Mouse (Mus musculus) hematopoietic stem cell, adult 5-6 weeks (primary cell): ENCODE results near the gene Camkk2. TPM values are rescaled to one million over a fixed set of nuclear protein-coding genes. Genes with fewer than 3 reads are reported as not detected.

Experiments used
- ATAC-seq, 2 experiments: fragments of 125-278 bp in 1 of 2; replicated peaks in 1 of 2; 2 replicates each; pipeline ENCODE4 v1.8.0; 2016 to 2017; ENCODE audit warnings: inconsistent platforms in 2 of 2, mild to moderate bottlenecking in 2 of 2, moderate number of reproducible peaks in 2 of 2, low read depth in 1 of 2, moderate TSS enrichment in 1 of 2; ENCODE audit not compliant: low FRiP score in 2 of 2, poor library complexity in 2 of 2, severe bottlenecking in 2 of 2, insufficient read depth in 1 of 2, low TSS enrichment in 1 of 2
- total RNA-seq: library from RNA; stranded (forward); fragments of 172-1452, 232-1000 nt; gene quantifications from 2 replicates; pipeline ENCODE4 v1.2.3, GENCODE M21; 2017

Camkk2 gene
- total RNA-seq, 1 experiment from 2014 or later, result 23.7 TPM

DNA sequence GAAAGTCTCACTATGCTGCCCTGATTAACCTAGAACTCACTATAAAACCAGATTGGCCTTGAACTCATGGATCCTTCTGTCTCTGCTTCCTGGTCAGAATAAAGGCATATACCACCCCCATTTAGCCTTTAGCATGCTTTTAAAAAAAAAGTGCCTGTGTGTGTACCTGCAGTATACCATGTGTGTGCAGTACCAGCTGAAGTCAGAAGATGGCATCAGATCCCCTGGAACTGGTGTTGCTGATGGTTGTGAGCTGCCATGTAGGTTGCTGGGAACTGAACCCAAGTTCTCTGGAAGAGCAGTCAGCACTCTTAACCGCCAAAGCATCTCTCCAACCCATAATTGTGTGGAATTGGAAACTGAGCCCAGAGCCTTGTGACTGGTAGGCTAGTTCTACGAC lies 62.4 kb downstream of the Camkk2 start:
- ATAC-seq, result no peak

- no peak for ATAC-seq
Measured at GRCm38 (mm10) chr5:122715723-122716122, 63.5 kb downstream of the Camkk2 start.

DNA sequence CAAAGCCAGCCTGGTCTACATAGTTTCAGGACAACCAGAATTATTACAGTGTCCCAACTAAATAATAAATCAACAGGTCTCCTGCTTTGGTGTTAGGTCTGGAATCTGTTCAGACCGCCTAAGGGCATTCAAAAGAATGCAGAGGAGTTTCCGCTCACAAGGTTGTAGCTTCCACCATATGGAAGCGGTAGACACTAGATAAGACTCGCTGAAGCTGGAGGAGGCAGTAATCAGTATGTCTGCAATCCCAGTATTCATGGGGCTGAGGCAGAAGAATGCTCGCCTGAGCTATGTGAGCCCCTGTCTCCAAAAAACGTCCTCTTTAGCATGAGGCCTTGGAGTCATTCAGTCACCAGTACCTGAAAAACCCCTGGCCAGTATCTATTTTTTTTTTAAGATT lies 70.4 kb downstream of the Camkk2 start:
- ATAC-seq, result no peak

- peak; percentile 70 to 89 for ATAC-seq
Measured at GRCm38 (mm10) chr5:122707276-122708181, 71.7 kb downstream of the Camkk2 start, which contains the start of gene P2rx4. Gene P2rx4 (plus strand): TSS chr5:122707544.

GRCm38 (mm10) chr5:122706917-122707275 lies 72.3 kb downstream of the Camkk2 start:
- 0 out of 4 replicates have a peak, but pooled peaks of 1 of the 2 experiments have one; percentile 0 for ATAC-seq

DNA sequence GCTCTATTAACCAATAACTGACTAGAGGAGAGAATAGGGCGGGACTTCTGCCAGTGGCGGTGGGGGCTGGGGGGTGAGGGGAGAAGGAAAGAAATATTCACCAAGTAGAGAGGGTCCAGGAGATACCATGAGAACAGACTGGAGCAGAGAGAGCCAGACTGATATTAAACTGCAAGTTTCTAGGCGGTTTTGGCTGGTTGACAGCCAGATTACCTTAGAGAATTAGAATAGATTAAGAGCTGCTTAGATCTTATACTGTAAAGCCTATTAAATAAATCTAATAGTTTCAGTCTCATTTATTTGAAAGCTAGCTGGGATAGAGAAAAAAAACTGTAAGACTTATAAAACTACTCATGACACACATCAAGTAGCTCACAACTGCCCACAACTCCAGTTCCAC lies 74.0 kb downstream of the Camkk2 start:
- no peak for ATAC-seq

GRCm38 (mm10) chr5:122704571-122704970 lies 74.6 kb downstream of the Camkk2 start:
- ATAC-seq, result no peak

- no peak for ATAC-seq
Measured at GRCm38 (mm10) chr5:122703574-122703973, 75.6 kb downstream of the Camkk2 start.

DNA sequence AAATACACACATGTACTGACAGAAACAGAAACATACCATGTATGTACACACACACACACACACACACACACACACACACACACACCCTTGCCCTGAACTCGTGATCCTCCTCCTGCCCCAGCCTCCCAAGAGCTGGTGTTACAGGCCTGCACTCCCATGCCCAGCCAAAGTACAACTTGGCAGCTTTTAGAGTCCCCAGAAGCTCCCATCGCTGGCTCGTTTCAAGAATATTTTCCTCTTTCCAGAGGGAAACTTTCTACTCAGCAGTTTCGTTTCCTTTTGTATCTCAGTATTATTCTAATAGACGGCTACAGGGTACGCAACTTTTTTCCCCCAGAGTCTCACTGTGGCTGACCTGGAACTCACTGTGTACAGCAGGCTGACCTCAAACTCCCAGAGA lies 77.1 kb downstream of the Camkk2 start:
- no peak for ATAC-seq

DNA sequence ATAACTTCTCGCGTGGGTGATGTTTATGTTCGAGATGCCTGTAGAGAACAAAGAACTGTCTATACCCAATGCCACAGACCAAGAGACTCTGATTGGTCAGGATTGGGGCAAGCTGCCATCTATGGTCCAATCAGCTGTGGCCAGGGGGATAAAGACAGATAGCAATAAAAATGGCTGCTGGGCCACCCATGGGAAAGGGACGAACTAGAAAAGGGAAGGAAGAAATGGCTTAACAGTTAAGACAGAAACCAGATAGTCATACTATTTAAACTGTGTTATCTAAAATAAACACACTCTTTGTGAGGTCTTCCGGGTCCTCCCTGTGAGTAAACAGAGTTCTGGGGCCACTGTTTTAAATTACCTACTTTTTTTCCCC lies 78.4 kb downstream of the Camkk2 start:
- ATAC-seq, result 0 out of 4 replicates have a peak, but pooled peaks of 1 of the 2 experiments have one; percentile 21

GRCm38 (mm10) chr5:122700109-122700836 lies 78.9 kb downstream of the Camkk2 start:
- ATAC-seq, result no peak

- ATAC-seq, result no peak
Measured at GRCm38 (mm10) chr5:122698701-122699060, 80.5 kb downstream of the Camkk2 start.

GRCm38 (mm10) chr5:122698041-122698700 lies 81.0 kb downstream of the Camkk2 start:
- no peak for ATAC-seq

DNA sequence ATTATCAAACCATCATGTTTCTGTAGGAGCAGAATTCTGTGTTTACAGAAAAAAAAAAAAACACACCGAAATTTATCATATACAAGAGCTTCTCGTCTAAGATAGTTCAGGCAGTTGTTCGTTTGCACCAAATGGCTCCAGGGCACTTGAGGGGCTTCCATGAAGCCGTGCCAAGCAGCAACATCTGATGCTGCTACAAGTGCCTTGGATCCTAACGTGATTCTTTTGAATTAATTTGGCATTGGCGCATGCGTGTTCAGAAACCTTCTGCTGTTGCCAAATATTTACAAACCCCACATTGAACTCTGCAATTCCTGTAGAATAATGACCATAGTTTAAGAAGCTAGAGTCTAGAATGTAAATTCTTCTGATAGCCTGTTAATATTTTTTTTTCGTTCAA lies 83.7 kb downstream of the Camkk2 start:
- no peak for ATAC-seq

DNA sequence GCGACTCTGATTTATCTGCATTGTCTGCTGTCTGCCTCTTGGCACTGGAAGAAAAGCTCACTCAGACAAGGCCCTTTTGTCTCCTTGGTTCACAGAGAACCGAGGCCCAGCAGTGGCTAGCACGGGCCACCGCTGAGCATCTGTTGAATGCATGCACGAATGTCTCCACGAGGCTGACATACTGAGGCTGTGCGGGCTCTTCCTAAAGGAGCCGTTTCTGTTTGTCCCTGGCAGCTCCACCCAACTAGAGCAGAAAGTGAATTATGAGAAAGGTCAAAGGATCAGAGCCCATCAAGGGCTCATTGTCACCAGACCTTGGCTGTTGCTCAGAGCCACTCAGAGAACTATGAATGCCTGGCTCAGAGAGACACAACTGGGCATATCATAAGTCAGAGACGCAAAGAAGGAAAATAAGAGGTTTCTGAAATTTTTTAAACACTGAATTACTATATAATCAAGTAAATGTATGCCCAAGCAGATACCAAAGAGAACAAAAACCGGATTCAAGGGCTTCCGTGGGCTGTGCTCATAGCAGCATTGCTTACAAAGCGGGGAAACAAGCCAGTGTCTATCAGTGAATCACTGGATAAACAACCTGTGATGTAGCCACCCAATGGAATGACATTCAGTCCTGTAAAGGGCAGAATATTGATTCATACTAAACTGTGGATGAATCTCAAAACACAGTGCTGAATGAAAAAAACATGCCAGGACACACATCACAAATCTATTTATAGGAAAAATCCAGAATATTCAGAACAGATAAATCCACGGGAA lies 85.6 kb downstream of the Camkk2 start:
- ATAC-seq, result no peak

- ATAC-seq, result no peak
Measured at GRCm38 (mm10) chr5:122690486-122690885, 88.7 kb downstream of the Camkk2 start.

- no peak for ATAC-seq
Measured at GRCm38 (mm10) chr5:122689153-122689552, 90.1 kb downstream of the Camkk2 start.
